Mouse (Mus musculus): ENCODE data around the gene Fam161a. TPM values are rescaled to one million over a fixed set of nuclear protein-coding genes. Genes with fewer than 3 reads are reported as not detected.

The Fam161a gene
- polyA plus RNA-seq, 1 experiment from 2014 or later: 4.8 TPM

DNA sequence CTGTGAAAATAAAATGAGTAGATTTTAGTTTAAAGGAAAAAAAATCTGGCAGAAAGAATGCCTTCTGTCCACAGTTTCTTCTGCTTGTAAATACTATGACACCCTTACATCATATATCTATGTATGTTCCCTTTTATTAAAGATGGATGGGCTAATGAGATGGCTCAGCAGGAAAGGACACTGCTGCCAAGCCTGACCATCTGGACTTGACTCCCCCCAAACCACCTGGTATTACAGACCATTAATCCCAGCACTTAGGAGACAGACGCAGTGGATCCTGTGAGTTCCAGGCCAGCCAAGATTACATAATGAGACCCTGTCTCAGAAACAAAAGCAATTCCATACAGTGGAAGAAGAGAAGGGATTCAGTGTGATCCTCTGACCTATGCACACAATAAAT lies 28.6 kb upstream of the Fam161a start:
- 38% methylated on average over 1 of the region's 1 CpGs for WGBS
- Histone ChIP-seq H3K9me3 (0 out of 2 replicates have a peak, but pooled peaks cover 2% of the 10 kb centered on the region), H3K4me1 (replicated peaks) (peaks cover 70% of the 10 kb centered on the region)

GRCm38 (mm10) chr11:22979221-22979620 lies 28.1 kb upstream of the Fam161a start:
- no peak overlapping the region for H3K4me2 ChIP-seq (replicated peaks)
- no peaks in the 10 kb centered on the region for H3K27me3 ChIP-seq
- no peak for ATAC-seq
- 79% methylated on average over 1 of the region's 1 CpGs for WGBS
- H3K4me3 ChIP-seq (replicated peaks): no peak overlapping the region
- no peaks in the 10 kb centered on the region for H3K9me3 ChIP-seq
- no peak overlapping the region for H3K9ac ChIP-seq (replicated peaks)
- H3K36me3 ChIP-seq: peaks cover 20% of the 10 kb centered on the region
- H3K4me1 ChIP-seq (replicated peaks): peaks cover 65% of the 10 kb centered on the region
- H3K27ac ChIP-seq: no peak overlapping the region

More for the DNA sequence above, 28.6 kb upstream of the Fam161a start:
- no peaks in the 10 kb centered on the region for H3K27me3 ChIP-seq
- no peak overlapping the region for H3K9ac ChIP-seq (replicated peaks)
- no peak overlapping the region for H3K4me3 ChIP-seq (replicated peaks)
- no peak overlapping the region for H3K4me2 ChIP-seq (replicated peaks)
- no peak for ATAC-seq
- peaks cover 23% of the 10 kb centered on the region for H3K36me3 ChIP-seq
- H3K27ac ChIP-seq: no peak overlapping the region

GRCm38 (mm10) chr11:22981041-22981440 lies 26.3 kb upstream of the Fam161a start:
- Histone ChIP-seq H3K27me3 (0 out of 2 replicates have a peak, but pooled peaks cover 2% of the 10 kb centered on the region), H3K9me3 (no peaks in the 10 kb centered on the region), H3K27ac (no peak overlapping the region), H3K4me1 (replicated peaks) (peaks cover 50% of the 10 kb centered on the region), H3K36me3 (peaks cover 20% of the 10 kb centered on the region), H3K4me3 (replicated peaks) (peak overlapping the region; percentile 61), H3K9ac (replicated peaks) (peak overlapping the region; percentile 78), H3K4me2 (replicated peaks) (peak overlapping the region; percentile 78)
- 50% methylated on average over 4 of the region's 4 CpGs for WGBS
- ATAC-seq: no peak

DNA sequence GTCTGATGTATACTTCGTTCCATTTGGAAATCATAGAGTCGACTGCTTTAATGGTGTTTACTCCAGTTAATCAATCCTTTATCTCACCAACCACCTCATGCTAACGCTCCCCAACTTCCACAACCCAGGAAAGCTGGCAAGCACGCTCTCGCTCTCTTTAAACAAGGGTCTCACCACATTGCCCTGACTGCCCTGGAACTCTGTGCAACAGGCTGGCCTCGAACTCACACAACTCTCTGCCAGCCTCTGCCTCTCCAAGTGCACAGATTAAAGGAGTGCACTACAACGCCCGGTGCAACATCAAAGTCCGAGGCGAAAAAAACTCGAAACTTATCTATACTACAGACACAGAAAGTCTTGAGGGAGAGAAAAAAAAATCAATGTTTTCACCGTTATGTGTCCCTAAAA lies 25.8 kb upstream of the Fam161a start:
- peaks cover 45% of the 10 kb centered on the region for H3K4me1 ChIP-seq (replicated peaks)
- peak overlapping the region; percentile 94 for H3K27ac ChIP-seq
- no peaks in the 10 kb centered on the region for H3K9me3 ChIP-seq
- peak overlapping the region; percentile 78 for H3K4me2 ChIP-seq (replicated peaks)
- WGBS: 6% methylated on average over 12 of the region's 12 CpGs
- peak overlapping the region; percentile 61 for H3K4me3 ChIP-seq (replicated peaks)
- peaks cover 17% of the 10 kb centered on the region for H3K36me3 ChIP-seq
- H3K9ac ChIP-seq (replicated peaks): peak overlapping the region; percentile 78
- H3K27me3 ChIP-seq: 0 out of 2 replicates have a peak, but pooled peaks cover 2% of the 10 kb centered on the region
- peak; percentile 37 for ATAC-seq

- peak within 1 kb of the TSS; percentile 78 for H3K9ac ChIP-seq (replicated peaks)
- peak within 1 kb of the TSS; percentile 94 for H3K27ac ChIP-seq
- H3K36me3 ChIP-seq: peaks cover 13% of the 10 kb centered on the region
- peak within 1 kb of the TSS; percentile 78 for H3K4me2 ChIP-seq (replicated peaks)
- 2% methylated on average over 42 of the region's 42 CpGs for WGBS
- H3K4me1 ChIP-seq (replicated peaks): peaks cover 39% of the 10 kb centered on the region
- no peaks in the 10 kb centered on the region for H3K9me3 ChIP-seq
- H3K4me3 ChIP-seq (replicated peaks): peak within 1 kb of the TSS; percentile 61
- H3K27me3 ChIP-seq: 0 out of 2 replicates have a peak, but pooled peaks cover 2% of the 10 kb centered on the region
- peak; percentile 96 for ATAC-seq
Measured at GRCm38 (mm10) chr11:22981984-22982757, 25.2 kb upstream of the Fam161a start, which contains the start of the genes Gm28048 and Commd1. Gene Gm28048, minus strand, starts transcription at chr11:22982090. Gene Commd1, minus strand, starts transcription at chr11:22982382.

DNA sequence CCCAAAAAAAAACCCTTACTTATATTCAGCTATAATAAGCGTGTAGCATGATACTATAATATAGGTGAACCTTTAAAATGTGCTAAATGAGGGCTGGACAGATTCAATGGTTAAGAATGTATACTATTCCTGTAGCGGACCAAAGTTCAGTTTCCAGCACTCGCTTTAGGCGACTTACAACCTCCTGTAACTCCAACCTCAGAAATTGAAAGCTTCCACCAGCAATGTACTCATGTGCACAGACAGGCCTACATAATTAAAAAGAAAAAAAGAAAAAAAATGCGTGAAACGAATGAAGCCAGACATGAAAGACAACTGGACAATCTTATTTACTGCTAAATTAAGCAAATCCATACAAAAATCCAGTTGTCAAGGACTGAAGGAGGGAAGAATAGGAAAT lies 24.5 kb upstream of the Fam161a start:
- ATAC-seq: no peak

DNA sequence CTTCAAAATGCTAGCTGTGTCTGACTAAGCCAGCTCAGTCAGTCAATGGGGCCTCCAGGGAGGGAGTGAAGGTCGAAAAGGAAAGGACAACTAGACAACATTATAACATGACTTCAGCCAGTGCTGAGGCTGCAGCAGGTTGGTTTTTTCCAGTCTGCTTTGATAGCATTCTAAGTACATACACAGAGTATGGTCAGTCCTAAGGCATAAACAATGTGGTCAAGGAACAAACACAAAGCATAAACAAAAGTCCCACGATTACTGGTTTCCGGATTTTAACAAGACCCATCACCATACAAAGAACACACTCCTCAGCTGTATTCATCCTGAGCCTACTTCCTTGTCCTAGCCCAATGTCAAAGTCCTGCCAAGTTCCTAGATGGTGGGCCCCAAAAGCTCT lies 21.8 kb upstream of the Fam161a start:
- H3K9me3 ChIP-seq: no peaks in the 10 kb centered on the region
- H3K36me3 ChIP-seq: no peaks in the 10 kb centered on the region
- no peak for ATAC-seq
- no peak overlapping the region for H3K4me3 ChIP-seq (replicated peaks)
- peaks cover 15% of the 10 kb centered on the region for H3K4me1 ChIP-seq (replicated peaks)
- WGBS: 87% methylated on average over 3 of the region's 3 CpGs
- H3K27ac ChIP-seq: no peak overlapping the region
- H3K4me2 ChIP-seq (replicated peaks): no peak overlapping the region
- no peak overlapping the region for H3K9ac ChIP-seq (replicated peaks)
- 0 out of 2 replicates have a peak, but pooled peaks cover 2% of the 10 kb centered on the region for H3K27me3 ChIP-seq

More for the DNA sequence above, 24.5 kb upstream of the Fam161a start:
- peaks cover 6% of the 10 kb centered on the region for H3K36me3 ChIP-seq
- H3K4me1 ChIP-seq (replicated peaks): peaks cover 32% of the 10 kb centered on the region
- H3K4me3 ChIP-seq (replicated peaks): no peak overlapping the region
- WGBS: 67% methylated on average over 6 of the region's 6 CpGs
- H3K27me3 ChIP-seq: 0 out of 2 replicates have a peak, but pooled peaks cover 2% of the 10 kb centered on the region
- no peak overlapping the region for H3K27ac ChIP-seq
- H3K4me2 ChIP-seq (replicated peaks): no peak overlapping the region; the same call in 1 of the 2 replicates
- no peak overlapping the region for H3K9ac ChIP-seq (replicated peaks)
- H3K9me3 ChIP-seq: no peaks in the 10 kb centered on the region

DNA sequence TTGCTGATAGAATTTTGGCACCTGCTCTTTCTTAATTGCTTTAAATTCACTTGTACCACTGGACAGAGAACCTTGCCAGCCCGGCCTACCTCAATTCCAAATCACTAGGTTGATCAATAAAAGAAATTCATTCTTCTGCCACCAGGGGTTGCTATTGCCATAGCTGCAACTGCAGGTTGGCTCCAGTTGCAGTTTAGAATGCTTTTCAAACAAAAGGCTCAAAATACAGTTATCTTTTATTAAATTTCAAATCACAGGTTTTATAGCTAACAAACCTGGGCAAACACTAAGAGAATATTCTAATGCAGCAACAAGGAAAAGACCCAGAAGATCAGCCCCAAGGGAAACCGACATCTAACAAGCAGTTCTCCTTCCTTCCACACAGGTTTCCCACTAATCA lies 20.0 kb upstream of the Fam161a start:
- ATAC-seq: no peak
- WGBS: 56% methylated on average over 2 of the region's 2 CpGs
- no peak overlapping the region for H3K9ac ChIP-seq (replicated peaks)
- H3K4me2 ChIP-seq (replicated peaks): no peak overlapping the region
- no peaks in the 10 kb centered on the region for H3K9me3 ChIP-seq
- H3K4me3 ChIP-seq (replicated peaks): no peak overlapping the region
- peaks cover 16% of the 10 kb centered on the region for H3K4me1 ChIP-seq (replicated peaks)
- H3K27me3 ChIP-seq: 0 out of 2 replicates have a peak, but pooled peaks cover 2% of the 10 kb centered on the region
- no peaks in the 10 kb centered on the region for H3K36me3 ChIP-seq
- no peak overlapping the region for H3K27ac ChIP-seq

GRCm38 (mm10) chr11:22989786-22990185 lies 17.5 kb upstream of the Fam161a start:
- ATAC-seq: peak; percentile 4; the same call in 1 of the 2 replicates
- peak overlapping the region; percentile 94 for H3K27ac ChIP-seq
- peaks cover 11% of the 10 kb centered on the region for H3K36me3 ChIP-seq
- no peaks in the 10 kb centered on the region for H3K9me3 ChIP-seq
- peak overlapping the region; percentile 60 for H3K4me3 ChIP-seq (replicated peaks)
- H3K4me2 ChIP-seq (replicated peaks): peak overlapping the region; percentile 97
- WGBS: 29% methylated on average over 1 of the region's 1 CpGs
- H3K27me3 ChIP-seq: 0 out of 2 replicates have a peak, but pooled peaks cover 2% of the 10 kb centered on the region
- peaks cover 16% of the 10 kb centered on the region for H3K4me1 ChIP-seq (replicated peaks)
- peak overlapping the region; percentile 78 for H3K9ac ChIP-seq (replicated peaks)

- Histone ChIP-seq H3K36me3 (peaks cover 19% of the 10 kb centered on the region), H3K27ac (peak within 1 kb of the TSS; percentile 94), H3K27me3 (0 out of 2 replicates have a peak, but pooled peaks cover under 1% of the 10 kb centered on the region), H3K4me2 (replicated peaks) (peak within 1 kb of the TSS; percentile 97), H3K9me3 (no peaks in the 10 kb centered on the region), H3K4me3 (replicated peaks) (peak within 1 kb of the TSS; percentile 60), H3K4me1 (replicated peaks) (peaks cover 16% of the 10 kb centered on the region), H3K9ac (replicated peaks) (peak within 1 kb of the TSS; percentile 78)
- ATAC-seq: peak; percentile 99
- WGBS: under 1% methylated on average over 66 of the region's 66 CpGs
Measured at GRCm38 (mm10) chr11:22990393-22991126, 16.8 kb upstream of the Fam161a start, which contains the start of gene Cct4. Gene Cct4, plus strand, starts transcription at chr11:22990519.

GRCm38 (mm10) chr11:22991218-22991835 lies 16.0 kb upstream of the Fam161a start:
- H3K27me3 ChIP-seq: no peaks in the 10 kb centered on the region
- H3K4me2 ChIP-seq (replicated peaks): peak overlapping the region; percentile 97
- ATAC-seq: no peak
- peaks cover 16% of the 10 kb centered on the region for H3K4me1 ChIP-seq (replicated peaks)
- no peak overlapping the region for H3K27ac ChIP-seq
- H3K36me3 ChIP-seq: peaks cover 24% of the 10 kb centered on the region
- peak overlapping the region; percentile 78 for H3K9ac ChIP-seq (replicated peaks)
- WGBS: 14% methylated on average over 14 of the region's 14 CpGs
- no peaks in the 10 kb centered on the region for H3K9me3 ChIP-seq
- peak overlapping the region; percentile 60 for H3K4me3 ChIP-seq (replicated peaks)
